Mouse (Mus musculus) thymus, postnatal 4 days (tissue): ENCODE measurements around the gene Slc17a5.
"Not testable (repeated sequence)": the region's sequence is repeated elsewhere in the genome, so short reads cannot be mapped to it uniquely, and the experiment has no call there.

ENCODE experiments used
- DNase-seq: peaks from one replicate; pipeline ENCODE4 v3.0.0; 2021

Slc17a5 gene

GRCm38 (mm10) chr9:78516125-78516524 lies 71.7 kb downstream of the Slc17a5 start:
- DNase-seq, result no peak

- no peak for DNase-seq
Measured at GRCm38 (mm10) chr9:78514681-78515080, 73.2 kb downstream of the Slc17a5 start.

- DNase-seq, result no peak
Measured at GRCm38 (mm10) chr9:78513776-78514500, 73.9 kb downstream of the Slc17a5 start.

GRCm38 (mm10) chr9:78511705-78512104 lies 76.1 kb downstream of the Slc17a5 start:
- DNase-seq, result no peak

GRCm38 (mm10) chr9:78508106-78508786 lies 79.6 kb downstream of the Slc17a5 start:
- DNase-seq, result no peak

- DNase-seq, result no peak
Measured at GRCm38 (mm10) chr9:78506722-78507077, 81.1 kb downstream of the Slc17a5 start.

GRCm38 (mm10) chr9:78506002-78506721 lies 81.7 kb downstream of the Slc17a5 start:
- no peak for DNase-seq

GRCm38 (mm10) chr9:78505223-78505622 lies 82.6 kb downstream of the Slc17a5 start:
- DNase-seq, result no peak

- DNase-seq, result no peak
Measured at GRCm38 (mm10) chr9:78504679-78505078, 83.2 kb downstream of the Slc17a5 start.

- no peak for DNase-seq
Measured at GRCm38 (mm10) chr9:78504133-78504532, 83.7 kb downstream of the Slc17a5 start.

GRCm38 (mm10) chr9:78503223-78504079 lies 84.4 kb downstream of the Slc17a5 start:
- no peak for DNase-seq

- no peak for DNase-seq
Measured at GRCm38 (mm10) chr9:78501284-78501683, 86.6 kb downstream of the Slc17a5 start.

GRCm38 (mm10) chr9:78500386-78500785 lies 87.5 kb downstream of the Slc17a5 start:
- DNase-seq, result no peak

- DNase-seq, result no peak
Measured at GRCm38 (mm10) chr9:78493171-78493570, 94.7 kb downstream of the Slc17a5 start.

- DNase-seq, result no peak
Measured at GRCm38 (mm10) chr9:78492254-78492653, 95.6 kb downstream of the Slc17a5 start.

- DNase-seq, result no peak
Measured at GRCm38 (mm10) chr9:78491169-78491568, 96.7 kb downstream of the Slc17a5 start.

- peak; percentile 67 for DNase-seq
Measured at GRCm38 (mm10) chr9:78488890-78489420, 98.9 kb downstream of the Slc17a5 start, which contains the start of gene Eef1a1. Gene Eef1a1 (minus strand): TSS chr9:78489151.

- DNase-seq, result not testable (repeated sequence)
Measured at GRCm38 (mm10) chr9:78488021-78488420, 99.8 kb downstream of the Slc17a5 start.
